Mouse (Mus musculus) bone marrow, adult 2 months (tissue): Measurements from ENCODE around the gene Vmn1r85.

Experiments used
- CTCF ChIP-seq: fragments of 200-500 bp; IDR thresholded peaks from 2 replicates; pipeline ENCODE4 v1.5.1; 2011; ENCODE audit warnings: low read length, control low read depth; ENCODE audit not compliant: control insufficient read depth, insufficient read depth
- POLR2A ChIP-seq: fragments of 200-500 bp; IDR thresholded peaks from 2 replicates; pipeline ENCODE4 v1.6.1; 2011; ENCODE audit warnings: low read depth, mild to moderate bottlenecking, control low read depth, low read length, borderline replicate concordance; ENCODE audit not compliant: control insufficient read depth

DNA sequence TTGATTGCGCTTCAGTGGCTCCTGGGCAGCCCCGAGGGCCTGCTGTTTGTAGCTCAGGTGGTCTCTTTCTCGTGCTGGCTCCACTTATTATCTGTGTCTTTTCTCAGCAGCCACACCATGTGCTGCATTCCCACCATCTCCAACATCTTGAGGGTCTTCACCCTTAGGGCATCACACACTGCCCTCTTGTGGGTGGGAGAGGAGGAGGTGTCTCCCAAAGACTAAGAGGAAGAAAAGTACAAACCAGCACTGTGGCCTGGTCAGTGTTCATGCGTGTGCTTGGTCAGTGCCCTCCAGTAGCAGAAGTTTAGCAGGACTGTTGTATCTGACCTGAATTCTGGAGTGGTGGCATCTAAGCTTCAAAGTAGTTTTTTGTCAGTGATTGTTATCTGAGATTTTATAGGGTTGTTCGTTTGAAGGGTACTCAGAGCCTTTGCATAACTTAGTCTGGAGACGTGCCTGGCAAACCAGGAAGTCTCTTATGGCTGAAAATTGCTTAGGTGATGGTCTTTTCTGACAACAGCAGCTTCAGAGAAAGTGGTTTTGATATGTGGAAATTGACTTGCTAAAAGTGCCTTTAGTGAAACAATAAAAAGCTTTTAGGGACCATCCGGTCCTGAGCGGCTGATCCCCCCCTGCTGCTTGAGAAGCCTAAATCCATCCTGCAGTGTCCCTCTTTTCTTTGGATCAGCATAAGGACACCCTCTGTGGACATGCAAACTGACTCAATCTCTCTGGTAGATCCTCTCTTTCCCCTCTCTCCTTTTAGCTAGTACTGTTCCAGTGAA, 37.9 kb downstream of the Vmn1r85 start:
- TF ChIP-seq POLR2A (no peak), CTCF (peak; percentile 35; the same call in 1 of the 2 replicates)
